Mouse (Mus musculus): ENCODE data around the gene Farp1. TPM values are rescaled to one million over a fixed set of nuclear protein-coding genes. Genes with fewer than 3 reads are reported as not detected.

Farp1 gene
- polyA plus RNA-seq, 1 experiment from 2014 or later, result 24.8 TPM

DNA sequence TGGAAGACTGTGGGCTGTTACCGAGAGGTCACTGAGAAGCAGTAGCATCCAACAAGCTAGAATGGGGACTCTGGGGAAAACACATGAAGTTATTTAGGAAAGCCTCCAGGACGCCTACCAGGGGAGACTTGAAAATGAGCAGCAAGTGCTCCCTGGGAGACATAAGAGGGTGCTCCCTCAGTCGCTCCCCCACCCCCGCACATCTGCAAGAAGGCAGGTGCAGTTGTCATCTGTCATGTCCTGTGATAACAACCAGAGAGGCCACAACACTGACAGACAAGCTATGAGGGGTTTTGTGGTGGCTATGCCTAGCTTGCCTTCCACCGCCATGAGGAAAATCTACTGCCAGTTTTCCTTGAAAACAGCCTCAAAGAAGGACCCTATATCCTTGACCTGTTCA, 287.1 kb downstream of the Farp1 start:
- ATAC-seq (ENCODE audit: low FRiP score), result no peak
- WGBS, result 95% methylated on average over 5 of the region's 5 CpGs
- H3K9me3 ChIP-seq, result no peaks in the 10 kb centered on the region
- no peak overlapping the region for H3K27ac ChIP-seq
- no peak overlapping the region for H3K4me2 ChIP-seq
- H3K4me3 ChIP-seq, result no peak overlapping the region
- peaks cover 25% of the 10 kb centered on the region for H3K4me1 ChIP-seq (replicated peaks)
- H3K27me3 ChIP-seq, result no peaks in the 10 kb centered on the region
- H3K36me3 ChIP-seq, result no peaks in the 10 kb centered on the region
- no peak overlapping the region for H3K9ac ChIP-seq

DNA sequence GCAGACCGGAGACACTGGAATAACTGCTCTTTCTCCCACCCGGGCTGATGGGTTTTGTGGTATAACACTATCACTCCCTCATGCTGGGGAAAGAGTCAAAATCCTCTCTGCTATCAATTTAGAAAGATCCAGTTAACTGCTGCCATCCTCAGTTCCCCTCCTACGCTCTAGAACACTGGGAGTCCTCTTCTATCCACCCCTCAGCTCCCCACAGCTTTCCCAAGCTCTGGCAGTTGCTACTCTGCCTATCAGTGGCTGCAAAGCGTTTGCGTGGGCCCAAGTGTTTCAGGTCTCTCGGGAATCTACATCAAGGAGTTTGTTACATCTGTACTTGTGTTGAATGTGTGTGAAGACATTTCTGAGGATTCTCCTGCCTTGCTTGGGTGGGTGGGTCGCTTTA, 287.6 kb downstream of the Farp1 start:
- Histone ChIP-seq H3K9ac (no peak overlapping the region), H3K4me2 (no peak overlapping the region), H3K4me1 (replicated peaks) (peaks cover 25% of the 10 kb centered on the region; the same call in 1 of the 2 replicates), H3K27ac (no peak overlapping the region), H3K36me3 (no peaks in the 10 kb centered on the region), H3K9me3 (no peaks in the 10 kb centered on the region), H3K27me3 (no peaks in the 10 kb centered on the region), H3K4me3 (no peak overlapping the region)
- no peak for ATAC-seq (ENCODE audit: low FRiP score)
- 85% methylated on average over 7 of the region's 7 CpGs for WGBS

DNA sequence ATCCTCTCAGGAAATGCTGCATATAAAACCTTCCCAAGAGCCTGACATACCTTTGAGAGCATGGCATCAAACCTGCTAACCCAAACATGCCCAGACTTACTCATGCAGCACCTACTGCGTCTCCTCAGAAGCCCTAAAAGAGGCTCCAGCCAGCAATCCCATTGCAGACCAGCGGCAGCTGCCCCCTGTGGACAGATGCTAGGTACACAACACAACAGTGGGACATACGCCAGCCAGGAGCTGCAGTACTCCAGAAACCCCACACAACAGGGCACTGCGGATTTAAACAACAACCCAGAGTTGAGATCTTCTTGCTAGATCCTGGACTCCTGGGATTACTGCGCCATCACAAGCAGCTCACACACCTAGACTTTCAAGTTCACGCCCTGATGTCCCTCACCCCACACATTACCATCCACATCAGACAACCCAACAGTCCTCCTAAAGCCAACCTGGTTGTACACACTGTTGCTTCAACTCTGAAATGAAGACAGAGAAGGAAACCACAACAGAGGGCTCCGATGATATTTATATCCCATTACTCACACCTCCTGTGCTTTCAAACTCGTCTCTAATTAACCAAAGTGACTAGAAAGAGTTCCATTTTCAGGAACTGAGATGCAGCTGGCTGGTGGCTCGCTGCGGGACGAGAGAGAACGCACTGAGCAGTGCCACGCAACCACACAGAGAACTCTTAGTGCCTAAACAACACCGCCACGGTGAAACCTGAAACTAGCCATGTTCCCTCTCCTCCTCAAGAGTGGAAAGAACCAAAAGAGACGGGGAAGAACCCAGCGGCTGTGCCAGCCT, 289.7 kb downstream of the Farp1 start:
- Histone ChIP-seq H3K27me3 (no peaks in the 10 kb centered on the region), H3K4me2 (no peak overlapping the region), H3K36me3 (no peaks in the 10 kb centered on the region), H3K27ac (no peak overlapping the region), H3K9ac (no peak overlapping the region), H3K4me1 (replicated peaks) (peaks cover 24% of the 10 kb centered on the region; the same call in 1 of the 2 replicates), H3K4me3 (no peak overlapping the region), H3K9me3 (no peaks in the 10 kb centered on the region)
- 90% methylated on average over 17 of the region's 17 CpGs for WGBS
- ATAC-seq (ENCODE audit: low FRiP score), result no peak

DNA sequence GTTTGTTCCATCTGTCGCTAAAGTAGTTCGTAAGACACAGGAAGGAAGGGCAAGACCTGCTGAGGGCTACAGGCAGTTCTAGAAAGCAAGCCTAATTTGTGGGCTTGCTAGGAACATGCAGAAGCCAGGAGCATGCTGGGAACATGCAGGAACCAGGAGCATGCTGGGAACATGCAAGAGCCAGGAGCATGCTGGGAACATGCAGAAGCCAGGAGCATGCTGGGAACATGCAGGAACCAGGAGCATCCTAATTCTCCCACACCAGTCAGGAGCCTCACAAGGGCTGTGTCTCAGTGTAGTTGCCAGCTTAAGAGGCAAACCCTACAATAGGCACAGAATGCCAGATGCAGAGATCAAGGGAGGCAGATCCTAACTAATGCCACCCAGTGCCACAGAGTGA, 291.4 kb downstream of the Farp1 start:
- no peak for ATAC-seq (ENCODE audit: low FRiP score)
- H3K4me3 ChIP-seq, result no peak overlapping the region
- H3K27ac ChIP-seq, result no peak overlapping the region
- peaks cover 24% of the 10 kb centered on the region; the same call in 1 of the 2 replicates for H3K4me1 ChIP-seq (replicated peaks)
- WGBS, result 89% methylated on average over 2 of the region's 2 CpGs
- H3K27me3 ChIP-seq, result no peaks in the 10 kb centered on the region
- H3K9ac ChIP-seq, result no peak overlapping the region
- no peaks in the 10 kb centered on the region for H3K36me3 ChIP-seq
- H3K4me2 ChIP-seq, result no peak overlapping the region
- H3K9me3 ChIP-seq, result no peaks in the 10 kb centered on the region

DNA sequence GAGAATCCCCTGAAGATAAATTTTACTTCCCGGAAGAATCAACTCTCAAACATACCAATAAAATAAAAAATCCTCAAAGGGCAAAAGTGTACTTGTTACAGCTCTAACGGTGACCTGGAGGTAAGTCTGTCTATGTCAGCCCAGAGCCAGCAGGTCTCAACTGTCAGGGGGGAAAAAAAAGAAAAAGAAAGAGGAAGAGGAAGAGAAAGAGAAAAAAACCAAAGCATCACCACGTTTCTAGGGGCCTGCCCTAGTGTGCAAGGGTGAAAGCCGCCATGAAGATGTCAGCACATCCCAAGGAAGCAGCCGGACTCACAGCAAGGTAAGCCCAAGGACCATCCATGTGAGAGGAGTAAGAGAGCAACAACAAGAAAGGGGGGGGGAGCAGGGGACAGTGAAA, 293.9 kb downstream of the Farp1 start:
- WGBS, result 91% methylated on average over 5 of the region's 5 CpGs
- no peaks in the 10 kb centered on the region for H3K36me3 ChIP-seq
- H3K9me3 ChIP-seq, result no peaks in the 10 kb centered on the region
- no peak overlapping the region for H3K4me3 ChIP-seq
- H3K27me3 ChIP-seq, result no peaks in the 10 kb centered on the region
- peaks cover 12% of the 10 kb centered on the region; the same call in 1 of the 2 replicates for H3K4me1 ChIP-seq (replicated peaks)
- no peak overlapping the region for H3K4me2 ChIP-seq
- no peak for ATAC-seq (ENCODE audit: low FRiP score)
- no peak overlapping the region for H3K9ac ChIP-seq
- H3K27ac ChIP-seq, result no peak overlapping the region

DNA sequence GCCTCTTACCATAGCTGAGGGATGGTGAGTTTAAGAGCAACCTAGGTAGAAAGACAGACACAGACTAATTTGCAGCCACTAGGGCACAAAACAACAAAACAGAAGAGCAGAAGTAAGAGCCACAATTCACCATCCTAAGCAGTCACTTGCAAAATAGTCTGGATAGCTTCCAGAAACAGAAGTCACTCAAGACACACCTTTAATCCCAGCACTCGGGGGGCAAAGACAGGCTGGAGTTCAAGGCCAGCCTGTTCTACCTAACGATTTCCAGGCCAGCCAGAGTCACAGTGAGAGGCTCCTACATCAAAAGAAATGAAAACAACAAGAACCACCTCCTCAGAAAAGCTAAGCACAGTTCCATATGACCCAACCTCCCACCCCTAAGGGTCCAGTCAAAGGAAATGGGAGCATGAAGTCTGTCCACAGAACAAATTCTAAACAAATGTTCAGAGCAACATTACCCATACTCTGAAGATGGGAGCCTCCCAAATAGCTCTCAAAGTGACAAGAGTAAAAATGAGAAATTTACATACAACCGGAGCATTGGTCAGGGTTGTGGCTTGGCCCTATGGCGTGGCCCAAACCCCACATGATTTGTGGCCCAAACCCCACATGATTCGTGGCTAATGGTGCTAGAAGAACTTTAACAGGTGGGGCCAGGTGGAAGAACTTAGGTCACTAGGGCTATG, 294.5 kb downstream of the Farp1 start:
- no peaks in the 10 kb centered on the region for H3K27me3 ChIP-seq
- H3K36me3 ChIP-seq, result no peaks in the 10 kb centered on the region
- H3K9ac ChIP-seq, result no peak overlapping the region
- WGBS, result 85% methylated on average over 5 of the region's 5 CpGs
- H3K4me2 ChIP-seq, result no peak overlapping the region
- H3K4me1 ChIP-seq (replicated peaks), result peaks cover 12% of the 10 kb centered on the region; the same call in 1 of the 2 replicates
- no peak overlapping the region for H3K4me3 ChIP-seq
- H3K27ac ChIP-seq, result no peak overlapping the region
- no peak for ATAC-seq (ENCODE audit: low FRiP score)
- H3K9me3 ChIP-seq, result no peaks in the 10 kb centered on the region

DNA sequence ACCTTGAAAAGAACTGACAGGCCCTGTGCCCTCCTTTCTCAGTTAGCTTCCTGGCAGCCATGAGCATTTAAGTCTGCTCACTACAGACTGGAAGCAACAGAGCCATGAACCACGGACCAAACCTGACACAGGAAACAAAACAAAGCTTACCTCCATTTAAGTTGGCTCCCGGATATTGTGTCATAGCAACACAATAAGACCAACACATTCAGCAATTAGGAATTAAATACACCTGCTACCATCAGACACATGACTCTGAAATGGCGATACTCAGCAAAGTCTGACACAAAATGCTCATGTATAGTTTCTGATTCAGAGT, 295.0 kb downstream of the Farp1 start:
- WGBS, result 89% methylated on average over 3 of the region's 3 CpGs
- no peak for ATAC-seq (ENCODE audit: low FRiP score)
- Histone ChIP-seq H3K4me2 (no peak overlapping the region), H3K9me3 (no peaks in the 10 kb centered on the region), H3K27ac (no peak overlapping the region), H3K4me3 (no peak overlapping the region), H3K36me3 (no peaks in the 10 kb centered on the region), H3K9ac (no peak overlapping the region), H3K27me3 (no peaks in the 10 kb centered on the region), H3K4me1 (replicated peaks) (peaks cover 12% of the 10 kb centered on the region; the same call in 1 of the 2 replicates)

Other genes with a start within 250 kb of the Farp1 start
- gene Ipo5, start 124.0 kb upstream of the Farp1 start, polyA plus RNA-seq (2015; fragmentation: Nextera tagmentation; extraction: Ambion mirVana), result 59.7 and 61.8 TPM in 2 replicates

Data from hindbrain, embryonic 13.5 days (tissue).